Mouse (Mus musculus) limb, embryonic 11.5 days (tissue): ENCODE measurements around the gene Cars. TPM values are rescaled to one million over a fixed set of nuclear protein-coding genes. Genes with fewer than 3 reads are reported as not detected.
"Not testable (repeated sequence)": the region's sequence is repeated elsewhere in the genome, so short reads cannot be mapped to it uniquely, and the experiment has no call there.

Experiments
- ATAC-seq: fragments of 200-750 bp; cut with Nextera tagmentation; 2 replicates; pipeline ENCODE4 v1.8.0; 2017; ENCODE audit warnings: low read depth; ENCODE audit not compliant: insufficient number of reproducible peaks, low FRiP score, low TSS enrichment
- DNase-seq: peaks from one replicate; pipeline ENCODE4 v3.0.0-alpha.2; 2015; ENCODE audit warnings: low spot score
- H3K27ac ChIP-seq: fragments of 300-500 bp; sonication (generic); replicated peaks from 2 replicates; pipeline ENCODE4 v1.5.1; 2014; ENCODE audit warnings: low read depth, mild to moderate bottlenecking, low read length
- H3K27me3 ChIP-seq: fragments of 300-500 bp; sonication (generic); 2 replicates; pipeline ENCODE4 v1.6.1; 2014; ENCODE audit warnings: mild to moderate bottlenecking, low read length, mixed read lengths; ENCODE audit not compliant: control insufficient read depth, insufficient read depth
- H3K36me3 ChIP-seq: fragments of 300-500 bp; sonication (generic); 2 replicates; pipeline ENCODE4 v1.6.1; 2014; ENCODE audit warnings: mild to moderate bottlenecking, low read length, moderate library complexity, mixed read lengths; ENCODE audit not compliant: control insufficient read depth, insufficient read depth
- H3K4me1 ChIP-seq: fragments of 300-500 bp; sonication (generic); 2 replicates; pipeline ENCODE4 v1.6.1; 2014; ENCODE audit warnings: low read length, mixed read lengths; ENCODE audit not compliant: control insufficient read depth, insufficient read depth
- H3K4me2 ChIP-seq: fragments of 300-500 bp; sonication (generic); 2 replicates; pipeline ENCODE4 v1.6.1; 2014; ENCODE audit warnings: low read depth, mild to moderate bottlenecking, moderate library complexity; ENCODE audit not compliant: severe bottlenecking
- H3K4me3 ChIP-seq: fragments of 300-500 bp; sonication (generic); 2 replicates; pipeline ENCODE4 v1.5.1; 2014; ENCODE audit warnings: low read depth, low read length
- H3K9ac ChIP-seq: fragments of 300-500 bp; sonication (generic); 2 replicates; pipeline ENCODE4 v1.6.1; 2014; ENCODE audit warnings: mild to moderate bottlenecking, low read length
- H3K9me3 ChIP-seq: fragments of 300-500 bp; sonication (generic); 2 replicates; pipeline ENCODE4 v1.6.1; 2016; ENCODE audit warnings: low read length; ENCODE audit not compliant: control insufficient read depth
- whole genome bisulfite sequencing: fragments of 180-500 bp; shearing (Covaris S2); extraction: QIAGEN DNeasy Blood & Tissue Kit; methylation state at CpG from one replicate; pipeline ENCODE4 v1.1.7; 2014; 5-methylcytosine and 5-hydroxymethylcytosine counted together
- polyA plus RNA-seq: library from polyadenylated mRNA; unstranded; fragments of >200 nt; fragmentation: Nextera tagmentation; extraction: Ambion mirVana; gene quantifications from 2 replicates; pipeline ENCODE4 v1.2.1, GENCODE M21; 2014

Cars gene
- polyA plus RNA-seq, 1 experiment from 2014 or later: 62.2 TPM

DNA sequence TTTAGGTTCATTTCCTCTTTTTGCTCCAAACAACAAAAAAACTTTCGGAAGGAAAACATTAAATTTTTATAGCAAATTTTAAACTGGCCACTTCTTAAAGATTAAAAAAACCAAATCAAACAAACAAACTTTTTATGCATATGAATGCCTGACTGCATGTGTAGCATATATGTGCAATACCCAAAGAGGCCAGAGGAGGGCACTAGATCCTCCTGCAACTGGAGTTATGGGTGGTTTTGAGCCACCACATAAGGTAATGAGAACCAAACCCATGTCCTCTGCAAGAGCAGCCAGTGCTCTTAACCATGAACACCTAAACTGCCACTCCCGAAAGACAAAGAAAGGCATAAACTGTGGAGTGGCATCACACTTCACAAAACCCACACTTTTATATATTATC lies 55.5 kb downstream of the Cars start:
- Histone ChIP-seq H3K4me2 (no peak overlapping the region), H3K4me1 (peaks cover 6% of the 10 kb centered on the region; the same call in 1 of the 2 replicates), H3K9ac (no peak overlapping the region), H3K4me3 (no peak overlapping the region), H3K36me3 (peaks cover 8% of the 10 kb centered on the region; the same call in 1 of the 2 replicates), H3K9me3 (no peaks in the 10 kb centered on the region), H3K27me3 (no peaks in the 10 kb centered on the region), H3K27ac (no peak overlapping the region)
- WGBS: 91% methylated on average over 2 of the region's 2 CpGs
- ATAC-seq: no peak
- DNase-seq: peak; percentile 66

DNA sequence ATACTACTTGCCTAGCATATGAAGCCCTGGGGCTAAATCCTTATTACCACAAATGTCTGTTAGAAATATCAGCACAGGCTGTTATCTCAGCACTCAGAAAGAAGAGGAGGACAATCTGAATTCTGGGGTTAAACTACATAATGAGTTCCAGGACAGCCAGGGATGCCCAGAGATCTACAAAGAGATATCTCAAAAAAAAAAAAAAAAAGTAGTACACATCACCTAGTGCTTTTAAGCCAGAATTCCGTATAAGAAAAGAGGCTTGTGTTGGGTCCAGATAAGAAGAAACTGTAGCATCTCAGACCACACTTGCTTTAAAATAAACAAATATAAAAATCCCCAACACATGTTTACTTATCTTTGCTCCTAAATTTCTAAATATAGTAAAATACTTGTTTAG lies 61.2 kb downstream of the Cars start:
- peaks cover 19% of the 10 kb centered on the region; the same call in 1 of the 2 replicates for H3K36me3 ChIP-seq
- H3K9ac ChIP-seq: no peak overlapping the region
- no peak overlapping the region for H3K4me2 ChIP-seq
- ATAC-seq: no peak
- H3K9me3 ChIP-seq: no peaks in the 10 kb centered on the region
- H3K27me3 ChIP-seq: no peaks in the 10 kb centered on the region
- no peaks in the 10 kb centered on the region for H3K4me1 ChIP-seq
- no peak overlapping the region for H3K4me3 ChIP-seq
- H3K27ac ChIP-seq: no peak overlapping the region
- 71% methylated on average over 1 of the region's 1 CpGs for WGBS
- no peak for DNase-seq

DNA sequence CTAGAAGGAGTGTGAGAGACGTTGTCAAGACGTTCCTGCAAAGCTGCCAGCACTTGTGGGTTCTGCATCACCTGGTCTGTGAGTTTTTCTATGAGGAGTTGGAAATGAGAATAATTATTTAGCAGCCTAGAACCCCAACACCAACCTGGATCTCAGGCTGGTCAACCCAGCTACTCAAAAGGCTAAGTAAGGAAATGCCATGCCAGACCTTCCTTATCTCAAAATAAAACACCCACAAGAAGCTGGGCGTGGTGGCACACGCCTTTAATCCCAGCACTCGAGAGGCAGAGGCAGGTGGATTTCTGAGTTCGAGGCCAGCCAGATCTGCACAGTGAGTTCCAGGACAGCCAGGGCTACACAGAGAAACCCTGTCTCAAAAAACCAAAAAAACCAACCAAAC lies 61.7 kb downstream of the Cars start:
- not testable (repeated sequence) for ATAC-seq, H3K9me3 ChIP-seq, DNase-seq, H3K4me3 ChIP-seq, H3K27ac ChIP-seq, H3K9ac ChIP-seq, H3K4me1 ChIP-seq, H3K27me3 ChIP-seq, H3K4me2 ChIP-seq
- H3K36me3 ChIP-seq: peaks cover 19% of the 10 kb centered on the region; the same call in 1 of the 2 replicates
- 93% methylated on average over 6 of the region's 6 CpGs for WGBS

DNA sequence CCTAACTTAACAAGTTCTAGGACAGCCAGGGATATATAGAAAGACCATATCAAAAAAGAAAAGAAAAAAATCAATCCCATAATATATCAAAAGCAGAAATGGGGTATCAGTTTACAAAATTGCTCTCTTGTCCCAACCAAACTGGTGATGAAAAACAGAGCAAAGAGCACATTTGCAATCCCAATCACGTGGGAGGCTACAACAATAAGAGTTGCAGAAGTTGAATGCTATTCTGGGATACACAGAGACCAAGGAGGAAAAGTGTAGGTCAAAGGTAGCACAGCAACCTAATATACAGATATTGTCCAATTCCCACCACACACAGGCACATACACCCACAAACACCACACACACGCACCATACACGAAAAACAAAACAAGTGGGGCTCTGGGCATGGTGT lies 63.6 kb downstream of the Cars start:
- no peak for DNase-seq
- no peaks in the 10 kb centered on the region for H3K27me3 ChIP-seq
- H3K36me3 ChIP-seq: peaks cover 27% of the 10 kb centered on the region; the same call in 1 of the 2 replicates
- H3K4me3 ChIP-seq: no peak overlapping the region
- no peak overlapping the region for H3K4me2 ChIP-seq
- no peaks in the 10 kb centered on the region for H3K4me1 ChIP-seq
- H3K9ac ChIP-seq: no peak overlapping the region
- WGBS: 91% methylated on average over 3 of the region's 3 CpGs
- no peak for ATAC-seq
- H3K27ac ChIP-seq: no peak overlapping the region
- no peaks in the 10 kb centered on the region for H3K9me3 ChIP-seq

DNA sequence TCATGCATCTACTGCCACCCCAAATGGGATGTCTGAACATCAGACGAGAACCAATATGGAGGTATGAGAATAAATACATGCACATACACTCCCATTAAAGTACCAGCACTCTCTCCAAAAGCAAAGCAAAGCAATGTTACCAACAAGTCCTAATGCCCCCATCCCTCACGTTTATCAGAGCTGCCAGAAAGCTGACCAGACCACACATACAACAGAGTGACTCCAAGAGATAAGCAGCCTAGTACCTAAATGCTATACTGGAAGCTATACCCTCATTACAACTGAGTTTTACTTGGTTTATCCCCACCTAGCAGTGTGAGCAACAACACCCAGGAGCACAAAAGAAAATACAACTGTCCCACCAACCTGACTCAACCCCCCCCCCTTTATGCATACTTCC lies 66.6 kb downstream of the Cars start:
- H3K27ac ChIP-seq: no peak overlapping the region
- ATAC-seq (no peak), DNase-seq (no peak)
- no peaks in the 10 kb centered on the region for H3K9me3 ChIP-seq
- no peaks in the 10 kb centered on the region for H3K27me3 ChIP-seq
- H3K4me2 ChIP-seq: no peak overlapping the region
- H3K36me3 ChIP-seq: peaks cover 33% of the 10 kb centered on the region
- 86% methylated on average over 2 of the region's 2 CpGs for WGBS
- H3K4me3 ChIP-seq: no peak overlapping the region
- H3K4me1 ChIP-seq: no peaks in the 10 kb centered on the region
- no peak overlapping the region for H3K9ac ChIP-seq

DNA sequence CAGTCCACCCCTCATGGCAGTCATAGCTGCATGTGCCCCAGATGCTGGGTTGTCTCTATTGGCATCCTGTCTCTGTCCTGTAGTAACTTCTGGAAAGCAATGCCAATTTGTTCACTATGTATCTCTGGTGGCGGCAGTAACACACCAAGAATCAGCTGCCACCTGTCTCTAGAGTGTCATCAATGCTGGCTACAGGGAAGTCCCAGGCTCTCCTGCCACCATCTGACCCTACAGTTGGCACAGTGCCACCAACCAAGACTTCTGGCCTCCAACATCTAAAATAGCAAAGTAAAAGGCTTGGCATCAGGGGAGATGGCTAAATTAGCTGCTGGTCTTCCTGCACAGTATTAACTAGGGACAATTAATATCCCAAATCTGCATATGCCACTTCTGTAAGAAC lies 67.5 kb downstream of the Cars start:
- 94% methylated on average over 1 of the region's 1 CpGs for WGBS
- no peak for ATAC-seq
- peaks cover 36% of the 10 kb centered on the region for H3K36me3 ChIP-seq
- H3K27me3 ChIP-seq: no peaks in the 10 kb centered on the region
- H3K27ac ChIP-seq: no peak overlapping the region
- no peaks in the 10 kb centered on the region for H3K4me1 ChIP-seq
- H3K9ac ChIP-seq: no peak overlapping the region
- DNase-seq: no peak
- H3K9me3 ChIP-seq: no peaks in the 10 kb centered on the region
- no peak overlapping the region for H3K4me2 ChIP-seq
- no peak overlapping the region for H3K4me3 ChIP-seq

DNA sequence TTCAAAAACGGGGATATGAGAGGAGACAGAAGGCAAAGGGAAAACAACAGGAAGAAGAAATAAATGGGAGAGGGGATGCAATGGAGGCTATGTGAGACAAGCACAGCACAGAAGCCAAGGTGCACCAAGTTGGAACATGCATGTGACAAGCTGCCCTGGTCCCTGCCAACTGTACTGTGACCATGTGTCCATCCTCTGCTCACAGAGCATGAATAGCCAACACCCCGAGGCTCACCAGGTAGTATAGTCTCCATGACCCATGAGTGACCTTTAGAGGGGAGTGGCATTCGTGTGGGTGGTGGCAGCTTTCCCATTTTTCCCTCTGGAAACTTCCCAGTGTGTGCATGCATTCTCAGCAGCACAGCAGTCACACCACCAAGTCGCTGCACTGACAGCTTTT lies 80.6 kb downstream of the Cars start:
- H3K9me3 ChIP-seq: no peaks in the 10 kb centered on the region
- H3K4me1 ChIP-seq: no peaks in the 10 kb centered on the region
- no peak overlapping the region for H3K4me3 ChIP-seq
- DNase-seq (no peak), ATAC-seq (no peak)
- no peaks in the 10 kb centered on the region for H3K27me3 ChIP-seq
- no peak overlapping the region for H3K27ac ChIP-seq
- H3K4me2 ChIP-seq: no peak overlapping the region
- H3K36me3 ChIP-seq: peaks cover 43% of the 10 kb centered on the region
- WGBS: 84% methylated on average over 4 of the region's 4 CpGs
- no peak overlapping the region for H3K9ac ChIP-seq

DNA sequence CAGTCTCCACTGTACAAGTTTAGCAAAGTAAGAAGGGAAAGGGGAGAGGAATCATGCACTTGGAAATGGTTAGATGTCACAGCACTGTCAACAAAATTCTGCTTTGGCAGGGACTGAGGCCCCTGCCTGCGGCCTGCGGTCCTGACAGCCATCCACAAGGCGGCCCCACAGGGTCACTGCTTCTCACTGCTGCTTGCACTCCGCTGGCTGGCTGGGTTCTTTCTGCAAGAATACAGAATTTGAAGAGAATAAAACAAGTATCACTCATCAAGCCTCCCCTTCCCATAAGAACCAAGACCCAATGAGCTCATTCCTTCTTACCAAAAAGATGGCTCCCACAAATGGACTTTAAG lies 85.5 kb downstream of the Cars start:
- H3K27me3 ChIP-seq: no peaks in the 10 kb centered on the region
- no peak overlapping the region for H3K9ac ChIP-seq
- H3K4me2 ChIP-seq: no peak overlapping the region
- ATAC-seq (no peak), DNase-seq (no peak)
- H3K36me3 ChIP-seq: peaks cover 27% of the 10 kb centered on the region
- H3K9me3 ChIP-seq: no peaks in the 10 kb centered on the region
- no peaks in the 10 kb centered on the region for H3K4me1 ChIP-seq
- H3K4me3 ChIP-seq: no peak overlapping the region
- no peak overlapping the region for H3K27ac ChIP-seq
- 96% methylated on average over 4 of the region's 4 CpGs for WGBS

DNA sequence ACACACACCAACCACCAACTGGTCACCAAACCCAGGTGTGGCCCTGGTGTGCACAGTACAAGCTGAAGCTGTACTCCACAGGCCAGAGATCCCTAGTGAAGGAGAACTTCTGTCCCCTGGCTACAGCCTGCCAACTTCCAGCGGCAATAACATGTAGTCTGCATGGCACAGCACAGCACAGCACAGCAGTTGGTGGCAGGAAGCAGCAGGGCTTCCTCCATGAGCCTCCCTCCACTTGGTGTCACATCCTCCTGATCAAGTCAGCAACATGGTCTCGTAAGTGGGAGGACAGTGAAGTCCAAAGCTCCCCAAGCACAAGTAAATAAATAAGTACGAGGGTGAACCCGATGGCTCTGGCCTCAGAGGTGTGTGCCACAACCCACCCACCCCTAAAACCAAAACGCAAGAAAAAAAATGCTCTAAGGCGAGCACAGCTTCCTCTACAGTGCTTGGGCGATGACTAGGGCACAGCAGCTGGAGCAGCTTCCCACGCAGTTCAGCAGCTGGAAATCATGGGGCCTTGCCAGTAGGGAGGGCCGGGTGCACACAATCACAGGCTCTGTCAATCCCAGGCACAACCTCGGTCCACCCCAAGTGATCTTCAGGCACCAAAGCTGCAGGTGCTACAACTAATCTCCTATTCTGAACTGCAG lies 86.0 kb downstream of the Cars start:
- WGBS: 88% methylated on average over 10 of the region's 10 CpGs
- Histone ChIP-seq H3K9me3 (no peaks in the 10 kb centered on the region), H3K36me3 (peaks cover 25% of the 10 kb centered on the region), H3K4me1 (no peaks in the 10 kb centered on the region), H3K27me3 (no peaks in the 10 kb centered on the region), H3K4me2 (no peak overlapping the region), H3K4me3 (no peak overlapping the region), H3K9ac (no peak overlapping the region), H3K27ac (no peak overlapping the region)
- DNase-seq: no peak
- ATAC-seq: no peak
